Mouse (Mus musculus): ENCODE measurements around the gene Rbfox2.

Rbfox2 gene

GRCm38 (mm10) chr15:77110452-77110851 is 196.4 kb downstream of the Rbfox2 start:
- DNase-seq (ENCODE audit: low read depth in 2 of 2, low spot score in 2 of 2) = no peak

- DNase-seq (ENCODE audit: low read depth in 2 of 2, low spot score in 2 of 2) = no peak
Observed at GRCm38 (mm10) chr15:77107169-77107908, 199.5 kb downstream of the Rbfox2 start.

- DNase-seq (ENCODE audit: low read depth in 2 of 2, low spot score in 2 of 2) = no peak
Observed at GRCm38 (mm10) chr15:77105273-77105672, 201.5 kb downstream of the Rbfox2 start.

GRCm38 (mm10) chr15:77104349-77105158 is 202.2 kb downstream of the Rbfox2 start:
- DNase-seq (ENCODE audit: low read depth in 2 of 2, low spot score in 2 of 2) = no peak

GRCm38 (mm10) chr15:77102685-77103084 is 204.1 kb downstream of the Rbfox2 start:
- no peak for DNase-seq (ENCODE audit: low read depth in 2 of 2, low spot score in 2 of 2)

GRCm38 (mm10) chr15:77099756-77100155 is 207.0 kb downstream of the Rbfox2 start:
- no peak for DNase-seq (ENCODE audit: low read depth in 2 of 2, low spot score in 2 of 2)

- DNase-seq (ENCODE audit: low read depth in 2 of 2, low spot score in 2 of 2) = no peak
Observed at GRCm38 (mm10) chr15:77097358-77097757, 209.4 kb downstream of the Rbfox2 start.

GRCm38 (mm10) chr15:77095216-77095615 is 211.6 kb downstream of the Rbfox2 start:
- DNase-seq (ENCODE audit: low read depth in 2 of 2, low spot score in 2 of 2) = no peak

GRCm38 (mm10) chr15:77094431-77094830 is 212.4 kb downstream of the Rbfox2 start:
- DNase-seq (ENCODE audit: low read depth in 2 of 2, low spot score in 2 of 2) = no peak

- no peak for DNase-seq (ENCODE audit: low read depth in 2 of 2, low spot score in 2 of 2)
Observed at GRCm38 (mm10) chr15:77091394-77091793, 215.4 kb downstream of the Rbfox2 start.

GRCm38 (mm10) chr15:77090531-77090930 is 216.3 kb downstream of the Rbfox2 start:
- no peak for DNase-seq (ENCODE audit: low read depth in 2 of 2, low spot score in 2 of 2)

- no peak for DNase-seq (ENCODE audit: low read depth in 2 of 2, low spot score in 2 of 2)
Observed at GRCm38 (mm10) chr15:77089249-77089648, 217.6 kb downstream of the Rbfox2 start.

GRCm38 (mm10) chr15:77086488-77086887 is 220.3 kb downstream of the Rbfox2 start:
- no peak for DNase-seq (ENCODE audit: low read depth in 2 of 2, low spot score in 2 of 2)

GRCm38 (mm10) chr15:77085818-77086217 is 221.0 kb downstream of the Rbfox2 start:
- no peak for DNase-seq (ENCODE audit: low read depth in 2 of 2, low spot score in 2 of 2)

- no peak for DNase-seq (ENCODE audit: low read depth in 2 of 2, low spot score in 2 of 2)
Observed at GRCm38 (mm10) chr15:77081454-77081853, 225.3 kb downstream of the Rbfox2 start.

- no peak for DNase-seq (ENCODE audit: low read depth in 2 of 2, low spot score in 2 of 2)
Observed at GRCm38 (mm10) chr15:77080684-77081254, 226.0 kb downstream of the Rbfox2 start.

GRCm38 (mm10) chr15:77079890-77080361 is 226.9 kb downstream of the Rbfox2 start:
- DNase-seq (ENCODE audit: low read depth in 2 of 2, low spot score in 2 of 2) = no peak

GRCm38 (mm10) chr15:77079256-77079822 is 227.5 kb downstream of the Rbfox2 start:
- DNase-seq (ENCODE audit: low read depth in 2 of 2, low spot score in 2 of 2) = no peak

GRCm38 (mm10) chr15:77078786-77079185 is 228.0 kb downstream of the Rbfox2 start:
- no peak for DNase-seq (ENCODE audit: low read depth in 2 of 2, low spot score in 2 of 2)

GRCm38 (mm10) chr15:77077906-77078305 is 228.9 kb downstream of the Rbfox2 start:
- DNase-seq (ENCODE audit: low read depth in 2 of 2, low spot score in 2 of 2) = no peak

GRCm38 (mm10) chr15:77076523-77076922 is 230.3 kb downstream of the Rbfox2 start:
- no peak for DNase-seq (ENCODE audit: low read depth in 2 of 2, low spot score in 2 of 2)

Measured in CD8-positive naive resting alpha-beta T cell, adult 2 months (primary cell).